Mouse (Mus musculus): ENCODE results near the gene Engase. TPM values are rescaled to one million over a fixed set of nuclear protein-coding genes. Genes with fewer than 3 reads are reported as not detected.

Gene Engase
- polyA plus RNA-seq, 1 experiment from 2014 or later = 5.9 TPM

Other genes with a start within 250 kb of the Engase start
- gene Cyth1, start 228.2 kb upstream of the Engase start, polyA plus RNA-seq (2015; fragmentation: Nextera tagmentation; extraction: Ambion mirVana) = 25.1 and 26.7 TPM in 2 replicates
- 17.7 and 18.8 TPM in 2 replicates for gene Usp36, start 186.6 kb upstream of the Engase start, polyA plus RNA-seq (2015; fragmentation: Nextera tagmentation; extraction: Ambion mirVana)
- 0.10 and 0.15 TPM in 2 replicates for gene Cep295nl, start 134.3 kb upstream of the Engase start, polyA plus RNA-seq (2015; fragmentation: Nextera tagmentation; extraction: Ambion mirVana)
- 83.6 and 98.8 TPM in 2 replicates for gene Timp2, start 121.1 kb upstream of the Engase start, polyA plus RNA-seq (2015; fragmentation: Nextera tagmentation; extraction: Ambion mirVana)
- 3.8 and 4.4 TPM in 2 replicates for gene Lgals3bp, start 74.7 kb upstream of the Engase start, polyA plus RNA-seq (2015; fragmentation: Nextera tagmentation; extraction: Ambion mirVana)
- gene Cant1, start 57.7 kb upstream of the Engase start, polyA plus RNA-seq (2015; fragmentation: Nextera tagmentation; extraction: Ambion mirVana) = 24.9 and 27.8 TPM in 2 replicates
- gene C1qtnf1, start 48.6 kb upstream of the Engase start, polyA plus RNA-seq (2015; fragmentation: Nextera tagmentation; extraction: Ambion mirVana) = 4.1 and 4.2 TPM in 2 replicates

Measured in midbrain, embryonic 16.5 days (tissue).